Mouse (Mus musculus) liver, postnatal 0 days (tissue): Measurements from ENCODE around the gene Golt1a. TPM values are rescaled to one million over a fixed set of nuclear protein-coding genes. Genes with fewer than 3 reads are reported as not detected.
A peak's percentile ranks its signal among the peaks of the same experiment; 100 is the strongest.

Source experiments
- ATAC-seq: fragments of 200-750 bp; cut with Nextera tagmentation; 2 replicates; pipeline ENCODE4 v1.8.0; 2017; ENCODE audit warnings: mild to moderate bottlenecking, moderate library complexity
- DNase-seq: peaks from one replicate; pipeline ENCODE4 v3.0.0-alpha.2; 2016
- H3K27ac ChIP-seq: fragments of 300-500 bp; sonication (generic); 2 replicates; pipeline ENCODE4 v1.5.1; 2014; ENCODE audit warnings: antibody characterized with exemption, moderate library complexity, mild to moderate bottlenecking, low read depth
- H3K27me3 ChIP-seq: fragments of 300-500 bp; sonication (generic); 2 replicates; pipeline ENCODE4 v1.6.1; 2014; ENCODE audit warnings: low read length, control low read depth, mixed read lengths; ENCODE audit not compliant: insufficient read depth
- H3K36me3 ChIP-seq: fragments of 300-500 bp; sonication (generic); replicated peaks from 2 replicates; pipeline ENCODE4 v1.6.1; 2014; ENCODE audit warnings: mild to moderate bottlenecking, control low read depth, low read length, moderate library complexity, mixed read lengths; ENCODE audit not compliant: insufficient read depth
- H3K4me1 ChIP-seq: fragments of 300-500 bp; sonication (generic); 2 replicates; pipeline ENCODE4 v1.6.1; 2014; ENCODE audit warnings: antibody characterized with exemption, mild to moderate bottlenecking, control low read depth; ENCODE audit not compliant: insufficient read depth
- H3K4me2 ChIP-seq: fragments of 300-500 bp; sonication (generic); 2 replicates; pipeline ENCODE4 v1.6.1; 2014; ENCODE audit warnings: low read depth, mild to moderate bottlenecking, low read length, moderate library complexity, mixed read lengths
- H3K4me3 ChIP-seq: fragments of 300-500 bp; sonication (generic); 2 replicates; pipeline ENCODE4 v1.5.1; 2014; ENCODE audit warnings: low read depth, low read length
- H3K9ac ChIP-seq: fragments of 300-500 bp; sonication (generic); replicated peaks from 2 replicates; pipeline ENCODE4 v1.6.1; 2014; ENCODE audit warnings: mild to moderate bottlenecking, moderate library complexity
- H3K9me3 ChIP-seq: fragments of 300-500 bp; sonication (generic); 2 replicates; pipeline ENCODE4 v1.6.1; 2016; ENCODE audit warnings: mild to moderate bottlenecking, control low read depth, low read length, mixed read lengths
- CTCF ChIP-seq: sonication (generic); IDR thresholded peaks from 2 replicates; pipeline ENCODE4 v1.5.1; 2016; ENCODE audit warnings: antibody characterized with exemption, low read depth
- EP300 ChIP-seq: IDR thresholded peaks from 2 replicates; pipeline ENCODE4 v1.6.1; 2016; ENCODE audit warnings: antibody characterized with exemption, low read depth, mild to moderate bottlenecking
- WGBS: fragments of 180-500 bp; shearing (Covaris S2); extraction: QIAGEN DNeasy Blood & Tissue Kit; methylation state at CpG from one replicate; pipeline ENCODE4 v1.1.7; 2014; ENCODE audit not compliant: insufficient replicate concordance; 5-methylcytosine and 5-hydroxymethylcytosine counted together
- polyA plus RNA-seq: library from polyadenylated mRNA; unstranded; fragments of >200 nt; fragmentation: Nextera tagmentation; extraction: Ambion mirVana; gene quantifications from 2 replicates; pipeline ENCODE4 v1.2.1, GENCODE M21; 2015

Gene Golt1a
- polyA plus RNA-seq, 1 experiment from 2014 or later, result 30.8 TPM

DNA sequence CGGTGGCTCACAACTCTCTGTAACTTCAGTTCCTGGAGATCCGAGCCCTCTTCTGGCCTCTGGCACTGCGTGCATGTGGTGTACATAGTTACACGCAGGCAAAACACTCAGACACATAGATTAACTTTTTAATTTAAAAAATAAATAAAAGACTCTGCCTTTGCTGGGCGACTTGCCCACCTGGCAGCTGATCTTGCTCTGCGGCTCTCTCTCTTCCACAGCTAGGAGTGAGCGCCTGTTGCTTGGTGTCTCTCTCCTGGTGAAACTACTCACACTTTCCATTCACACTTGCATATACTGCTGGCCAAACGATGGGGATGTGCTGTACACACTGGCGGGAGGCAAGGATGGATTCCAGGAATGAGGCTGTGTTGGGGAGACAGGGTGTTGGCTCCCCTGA lies 36.9 kb downstream of the Golt1a start:
- Histone ChIP-seq H3K4me1 (peaks cover 13% of the 10 kb centered on the region), H3K4me2 (no peak overlapping the region), H3K27me3 (no peaks in the 10 kb centered on the region), H3K9ac (no peak overlapping the region), H3K4me3 (no peak overlapping the region), H3K9me3 (no peaks in the 10 kb centered on the region), H3K36me3 (no peaks in the 10 kb centered on the region), H3K27ac (no peak overlapping the region)
- no peak for ATAC-seq
- no peak for TF ChIP-seq EP300
- no peak for TF ChIP-seq CTCF
- whole genome bisulfite sequencing, result 75% methylated on average over 9 of the region's 9 CpGs
- no peak for DNase-seq

DNA sequence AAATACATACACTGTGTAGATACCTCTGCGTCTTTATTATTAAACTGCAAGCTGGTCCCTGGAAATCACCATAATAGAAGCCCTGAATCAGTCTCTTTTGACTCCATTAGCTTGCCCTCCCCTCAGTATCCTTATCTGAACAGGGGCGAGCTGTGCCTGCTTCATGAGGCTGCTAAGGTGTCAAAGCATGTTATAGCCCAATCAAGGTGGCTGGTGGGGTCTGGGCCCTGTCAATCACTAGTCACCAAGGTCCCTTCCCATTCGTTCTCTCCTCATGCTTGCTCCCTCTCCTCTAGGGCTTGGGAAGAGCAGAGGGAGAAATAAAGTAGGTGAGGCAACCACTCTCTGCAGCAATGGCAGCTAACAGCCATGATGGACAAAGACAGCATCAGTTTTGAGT lies 37.6 kb downstream of the Golt1a start:
- Histone ChIP-seq H3K27ac (peak overlapping the region; percentile 59), H3K9me3 (no peaks in the 10 kb centered on the region), H3K4me3 (no peak overlapping the region), H3K4me2 (no peak overlapping the region), H3K4me1 (peaks cover 13% of the 10 kb centered on the region), H3K36me3 (no peaks in the 10 kb centered on the region), H3K27me3 (no peaks in the 10 kb centered on the region), H3K9ac (no peak overlapping the region)
- DNase-seq, result no peak
- WGBS, result 67% methylated on average over 3 of the region's 3 CpGs
- ATAC-seq, result no peak
- no peak for TF ChIP-seq CTCF
- no peak for TF ChIP-seq EP300

DNA sequence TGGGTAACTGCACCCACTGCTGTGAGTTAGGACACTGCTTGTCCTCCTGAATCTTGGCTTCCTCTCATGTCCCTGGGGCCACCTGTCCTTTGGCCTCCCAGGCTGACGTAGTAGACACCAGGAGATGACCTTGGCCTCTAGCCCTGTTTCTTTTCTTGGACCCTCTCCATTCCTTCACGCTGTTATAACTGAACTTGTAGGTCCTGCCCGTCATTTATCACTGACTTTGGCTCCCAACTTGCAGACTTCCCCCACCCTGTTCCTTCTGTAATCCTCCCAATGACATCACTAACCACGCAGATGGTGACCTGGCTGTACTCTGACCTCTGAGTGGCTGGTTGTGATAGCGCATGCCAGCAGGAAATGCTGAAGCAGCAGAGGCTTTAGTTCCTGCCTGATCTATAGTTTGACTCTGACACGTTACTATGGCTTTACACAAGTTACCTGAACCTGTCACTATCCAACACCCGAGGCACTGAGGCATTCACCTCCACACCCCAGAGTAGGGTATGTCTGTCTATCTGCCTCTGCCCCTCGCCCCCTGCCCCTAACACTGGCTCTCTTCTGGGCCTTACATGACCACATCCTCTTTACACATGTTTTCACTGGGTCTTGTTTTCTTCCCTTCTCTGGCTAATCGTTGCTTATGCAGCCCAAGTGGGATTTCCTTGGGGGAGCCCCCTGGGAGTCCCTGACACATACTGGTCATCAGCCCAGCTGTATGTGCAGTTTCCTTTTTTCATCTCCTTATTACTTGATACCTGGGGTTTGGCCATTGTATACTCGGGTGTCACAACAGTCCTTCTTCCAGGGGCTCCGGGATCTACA lies 38.3 kb downstream of the Golt1a start:
- peaks cover 13% of the 10 kb centered on the region for H3K4me1 ChIP-seq
- TF ChIP-seq EP300 (peak; percentile 56; the same call in 1 of the 2 replicates), CTCF (no peak)
- no peak overlapping the region for H3K9ac ChIP-seq
- peak overlapping the region; percentile 59 for H3K27ac ChIP-seq
- no peaks in the 10 kb centered on the region for H3K9me3 ChIP-seq
- H3K27me3 ChIP-seq, result no peaks in the 10 kb centered on the region
- no peak overlapping the region for H3K4me3 ChIP-seq
- 29% methylated on average over 11 of the region's 11 CpGs for WGBS
- H3K36me3 ChIP-seq, result no peaks in the 10 kb centered on the region
- peak; percentile 52 for DNase-seq
- peak; percentile 94 for ATAC-seq
- no peak overlapping the region for H3K4me2 ChIP-seq

DNA sequence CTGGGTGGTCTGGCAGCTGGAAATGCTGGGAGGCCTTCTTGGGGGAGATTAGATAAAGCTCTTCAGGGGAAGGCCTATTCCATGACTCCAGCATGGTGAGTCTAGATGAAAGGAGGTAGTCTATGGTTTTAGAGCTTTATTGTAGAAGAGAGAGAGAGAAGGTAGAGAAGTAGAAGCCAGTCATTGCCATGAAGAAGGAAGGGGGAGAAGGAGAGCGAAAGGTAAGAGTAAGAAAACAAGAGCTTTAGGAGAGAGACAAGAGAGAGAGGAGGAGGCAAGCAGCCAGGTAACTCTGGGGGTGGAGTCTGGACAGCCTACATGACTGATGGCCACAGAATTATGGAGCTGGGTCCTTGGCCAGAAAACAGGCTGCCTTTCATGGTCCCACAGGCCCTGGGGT lies 40.6 kb downstream of the Golt1a start, which contains the start of gene Ren1:
Gene Ren1 (plus strand): TSS at position 301 of the 400 bp plus-strand sequence.
- Histone ChIP-seq H3K4me2 (no peak within 1 kb of the TSS), H3K4me3 (no peak within 1 kb of the TSS), H3K27me3 (no peaks in the 10 kb centered on the region), H3K4me1 (peaks cover 13% of the 10 kb centered on the region), H3K9me3 (no peaks in the 10 kb centered on the region), H3K27ac (no peak within 1 kb of the TSS), H3K36me3 (no peaks in the 10 kb centered on the region), H3K9ac (no peak within 1 kb of the TSS)
- no peak for DNase-seq
- TF ChIP-seq EP300, result no peak
- TF ChIP-seq CTCF, result no peak
- 73% methylated on average over 1 of the region's 1 CpGs for WGBS
- ATAC-seq, result no peak

DNA sequence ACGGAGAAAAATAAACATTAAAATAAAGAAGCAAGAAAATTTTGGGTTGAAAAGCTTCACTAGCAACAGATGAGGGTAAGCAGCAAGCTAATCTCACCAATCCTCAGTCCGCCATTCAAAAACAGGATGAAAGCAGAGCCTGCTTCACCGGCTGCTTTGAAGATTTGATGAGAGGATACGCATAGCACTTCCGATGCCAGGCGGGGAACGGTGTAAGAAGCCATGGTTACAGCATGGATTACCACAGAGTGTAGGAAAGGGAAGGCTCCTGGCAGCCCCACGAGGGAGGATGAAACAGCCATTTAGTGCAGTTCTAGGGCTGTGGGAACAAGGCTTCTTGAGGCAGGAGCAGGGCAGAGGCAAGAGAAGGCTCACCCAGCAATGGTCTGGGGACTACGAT lies 42.2 kb downstream of the Golt1a start:
- WGBS, result 38% methylated on average over 9 of the region's 9 CpGs
- ATAC-seq (no peak), DNase-seq (no peak)
- peaks cover 13% of the 10 kb centered on the region for H3K4me1 ChIP-seq
- no peak overlapping the region for H3K9ac ChIP-seq
- H3K27ac ChIP-seq, result no peak overlapping the region
- H3K9me3 ChIP-seq, result no peaks in the 10 kb centered on the region
- H3K4me2 ChIP-seq, result no peak overlapping the region
- H3K4me3 ChIP-seq, result no peak overlapping the region
- H3K27me3 ChIP-seq, result no peaks in the 10 kb centered on the region
- TF ChIP-seq EP300 (no peak), CTCF (no peak)
- no peaks in the 10 kb centered on the region for H3K36me3 ChIP-seq

DNA sequence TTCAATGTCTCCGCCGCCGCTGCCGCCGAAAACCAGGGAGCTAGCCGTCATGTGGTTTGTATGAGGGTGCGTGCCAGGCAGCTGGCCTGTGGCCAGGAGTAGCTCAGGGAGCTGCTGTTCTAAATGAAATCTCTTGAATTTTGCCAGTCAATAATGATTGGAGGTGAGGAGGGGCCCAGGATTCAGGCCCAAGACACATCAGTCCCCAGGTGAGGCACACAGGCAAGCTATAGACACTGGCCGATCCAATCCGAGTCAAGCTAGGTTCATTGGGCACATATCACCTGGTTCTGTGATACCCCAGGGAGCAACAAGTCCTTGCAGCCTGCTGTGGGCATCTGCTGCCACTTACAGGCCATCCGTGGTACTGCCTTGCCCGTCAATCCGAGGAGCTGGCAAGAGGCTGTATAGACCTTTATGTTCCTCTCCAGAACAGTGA lies 43.8 kb downstream of the Golt1a start:
- DNase-seq, result peak; percentile 82
- WGBS, result 49% methylated on average over 12 of the region's 12 CpGs
- Histone ChIP-seq H3K36me3 (no peaks in the 10 kb centered on the region), H3K9ac (no peak overlapping the region), H3K27ac (no peak overlapping the region), H3K9me3 (no peaks in the 10 kb centered on the region), H3K4me2 (no peak overlapping the region), H3K4me1 (no peaks in the 10 kb centered on the region; the same call in 1 of the 2 replicates), H3K4me3 (no peak overlapping the region), H3K27me3 (no peaks in the 10 kb centered on the region)
- peak; percentile 55 for ATAC-seq
- peak; percentile 95 for TF ChIP-seq CTCF
- no peak for TF ChIP-seq EP300
